Mouse (Mus musculus): ENCODE results near the gene Ano5. TPM values are rescaled to one million over a fixed set of nuclear protein-coding genes. Genes with fewer than 3 reads are reported as not detected.

Gene Ano5
- polyA plus RNA-seq, 1 experiment from 2014 or later, result 0.47 TPM

- no peak for ATAC-seq
- Histone ChIP-seq H3K4me1 (replicated peaks; ENCODE audit: control insufficient read depth, insufficient read depth, low read length) (peaks cover 8% of the 10 kb centered on the region), H3K4me2 (ENCODE audit: low read length) (no peak overlapping the region), H3K9ac (replicated peaks; ENCODE audit: low read depth, low read length) (no peak overlapping the region), H3K9me3 (ENCODE audit: control insufficient read depth, low read length) (no peaks in the 10 kb centered on the region), H3K27me3 (replicated peaks; ENCODE audit: control insufficient read depth, insufficient read depth, low read length) (no peaks in the 10 kb centered on the region; the same call in 1 of the 2 replicates), H3K4me3 (replicated peaks; ENCODE audit: low read length) (no peak overlapping the region), H3K27ac (ENCODE audit: low read length) (no peak overlapping the region; the same call in 1 of the 2 replicates), H3K36me3 (ENCODE audit: control insufficient read depth, insufficient read depth) (no peaks in the 10 kb centered on the region)
Observed at GRCm38 (mm10) chr7:51617941-51618340, 107.1 kb downstream of the Ano5 start.

DNA sequence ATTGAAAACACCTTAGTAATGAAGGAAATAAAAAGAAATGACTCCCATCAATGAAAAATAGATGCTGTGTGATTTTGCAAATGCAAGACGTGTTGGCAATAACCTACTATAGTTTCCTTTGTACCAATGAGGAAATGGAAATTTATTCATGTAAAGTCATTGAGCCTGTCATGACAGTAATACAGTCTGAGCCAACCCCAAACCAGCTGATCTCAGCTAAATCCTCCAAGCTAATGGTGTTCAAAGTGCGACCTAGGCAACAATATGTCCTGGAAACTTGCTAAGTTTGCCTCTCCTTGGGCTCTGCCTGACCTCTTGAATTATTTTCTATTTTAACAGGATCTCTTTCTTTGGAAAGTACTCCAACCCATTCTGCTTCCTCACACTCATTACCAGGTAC is 107.6 kb downstream of the Ano5 start:
- whole genome bisulfite sequencing, result 18% methylated on average over 2 of the region's 2 CpGs
- Histone ChIP-seq H3K27me3 (replicated peaks; ENCODE audit: control insufficient read depth, insufficient read depth, low read length) (no peaks in the 10 kb centered on the region; the same call in 1 of the 2 replicates), H3K4me1 (replicated peaks; ENCODE audit: control insufficient read depth, insufficient read depth, low read length) (peaks cover 8% of the 10 kb centered on the region), H3K36me3 (ENCODE audit: control insufficient read depth, insufficient read depth) (no peaks in the 10 kb centered on the region), H3K9ac (replicated peaks; ENCODE audit: low read depth, low read length) (no peak overlapping the region), H3K27ac (ENCODE audit: low read length) (no peak overlapping the region), H3K4me3 (replicated peaks; ENCODE audit: low read length) (no peak overlapping the region), H3K4me2 (ENCODE audit: low read length) (no peak overlapping the region), H3K9me3 (ENCODE audit: control insufficient read depth, low read length) (no peaks in the 10 kb centered on the region)
- peak; percentile 57 for ATAC-seq

- Histone ChIP-seq H3K27ac (ENCODE audit: low read length) (no peak overlapping the region), H3K4me3 (replicated peaks; ENCODE audit: low read length) (no peak overlapping the region), H3K36me3 (ENCODE audit: control insufficient read depth, insufficient read depth) (no peaks in the 10 kb centered on the region), H3K4me2 (ENCODE audit: low read length) (no peak overlapping the region), H3K9ac (replicated peaks; ENCODE audit: low read depth, low read length) (no peak overlapping the region), H3K27me3 (replicated peaks; ENCODE audit: control insufficient read depth, insufficient read depth, low read length) (peaks cover 6% of the 10 kb centered on the region), H3K4me1 (replicated peaks; ENCODE audit: control insufficient read depth, insufficient read depth, low read length) (peaks cover 8% of the 10 kb centered on the region), H3K9me3 (ENCODE audit: control insufficient read depth, low read length) (no peaks in the 10 kb centered on the region)
- no peak for ATAC-seq
- WGBS, result 39% methylated on average over 1 of the region's 1 CpGs
Observed at GRCm38 (mm10) chr7:51619977-51620376, 109.1 kb downstream of the Ano5 start.

- Histone ChIP-seq H3K4me1 (replicated peaks; ENCODE audit: control insufficient read depth, insufficient read depth, low read length) (peaks cover 16% of the 10 kb centered on the region), H3K4me3 (replicated peaks; ENCODE audit: low read length) (peak within 1 kb of the TSS; percentile 50), H3K27me3 (replicated peaks; ENCODE audit: control insufficient read depth, insufficient read depth, low read length) (peaks cover 10% of the 10 kb centered on the region), H3K9me3 (ENCODE audit: control insufficient read depth, low read length) (no peaks in the 10 kb centered on the region), H3K9ac (replicated peaks; ENCODE audit: low read depth, low read length) (peak within 1 kb of the TSS; percentile 70), H3K27ac (ENCODE audit: low read length) (peak within 1 kb of the TSS; percentile 91), H3K36me3 (ENCODE audit: control insufficient read depth, insufficient read depth) (no peaks in the 10 kb centered on the region), H3K4me2 (ENCODE audit: low read length) (peak within 1 kb of the TSS; percentile 57)
- ATAC-seq, result peak; percentile 22
- WGBS, result under 1% methylated on average over 23 of the region's 23 CpGs
Observed at GRCm38 (mm10) chr7:51621694-51622145, 110.9 kb downstream of the Ano5 start, which contains the start of gene Slc17a6. TSS of gene Slc17a6 (plus strand) at chr7:51622006.

GRCm38 (mm10) chr7:51622196-51622595 is 111.4 kb downstream of the Ano5 start:
- H3K4me1 ChIP-seq (replicated peaks; ENCODE audit: control insufficient read depth, insufficient read depth, low read length), result peaks cover 19% of the 10 kb centered on the region
- H3K9me3 ChIP-seq (ENCODE audit: control insufficient read depth, low read length), result no peaks in the 10 kb centered on the region
- H3K27ac ChIP-seq (ENCODE audit: low read length), result peak overlapping the region; percentile 91
- ATAC-seq, result peak; percentile 23
- peaks cover 10% of the 10 kb centered on the region for H3K27me3 ChIP-seq (replicated peaks; ENCODE audit: control insufficient read depth, insufficient read depth, low read length)
- H3K4me3 ChIP-seq (replicated peaks; ENCODE audit: low read length), result peak overlapping the region; percentile 50
- WGBS, result under 1% methylated on average over 18 of the region's 18 CpGs
- peak overlapping the region; percentile 57 for H3K4me2 ChIP-seq (ENCODE audit: low read length)
- H3K9ac ChIP-seq (replicated peaks; ENCODE audit: low read depth, low read length), result peak overlapping the region; percentile 70
- no peaks in the 10 kb centered on the region for H3K36me3 ChIP-seq (ENCODE audit: control insufficient read depth, insufficient read depth)

- Histone ChIP-seq H3K9me3 (ENCODE audit: control insufficient read depth, low read length) (no peaks in the 10 kb centered on the region), H3K36me3 (ENCODE audit: control insufficient read depth, insufficient read depth) (no peaks in the 10 kb centered on the region), H3K9ac (replicated peaks; ENCODE audit: low read depth, low read length) (peak overlapping the region; percentile 70), H3K4me3 (replicated peaks; ENCODE audit: low read length) (peak overlapping the region; percentile 50), H3K4me2 (ENCODE audit: low read length) (peak overlapping the region; percentile 57), H3K27me3 (replicated peaks; ENCODE audit: control insufficient read depth, insufficient read depth, low read length) (peaks cover 11% of the 10 kb centered on the region), H3K4me1 (replicated peaks; ENCODE audit: control insufficient read depth, insufficient read depth, low read length) (peaks cover 24% of the 10 kb centered on the region), H3K27ac (ENCODE audit: low read length) (peak overlapping the region; percentile 91)
- ATAC-seq, result no peak
- 2% methylated on average over 5 of the region's 5 CpGs for WGBS
Observed at GRCm38 (mm10) chr7:51622666-51623065, 111.8 kb downstream of the Ano5 start.

DNA sequence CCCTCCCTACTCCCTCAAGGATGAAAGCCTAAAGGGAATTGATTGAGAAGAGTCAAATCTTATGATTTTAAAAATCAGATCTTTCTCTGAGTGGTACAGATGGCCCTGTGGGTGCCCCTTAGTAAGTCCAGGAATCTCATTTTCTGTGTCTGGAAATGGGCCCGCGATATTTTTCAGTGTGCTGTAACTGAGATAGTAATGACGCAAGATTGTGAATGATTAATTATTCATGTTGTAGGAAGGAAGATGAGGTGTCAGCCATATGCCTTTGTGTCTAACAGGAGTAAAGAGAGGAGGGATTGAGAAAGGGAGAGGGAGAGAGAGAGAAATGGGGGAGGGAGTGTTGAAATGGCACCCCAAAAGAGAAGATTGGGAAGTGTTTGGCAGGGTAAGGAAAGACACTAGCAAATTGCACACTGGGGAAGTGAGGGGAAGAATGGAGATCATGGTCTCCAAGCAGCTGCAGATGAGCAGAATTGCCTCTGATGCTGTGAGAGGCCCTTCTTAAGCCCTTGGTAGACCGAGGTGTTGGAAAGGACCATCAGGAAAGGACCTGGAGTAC is 113.6 kb downstream of the Ano5 start:
- peaks cover 14% of the 10 kb centered on the region for H3K27me3 ChIP-seq (replicated peaks; ENCODE audit: control insufficient read depth, insufficient read depth, low read length)
- peaks cover 27% of the 10 kb centered on the region for H3K4me1 ChIP-seq (replicated peaks; ENCODE audit: control insufficient read depth, insufficient read depth, low read length)
- no peaks in the 10 kb centered on the region for H3K9me3 ChIP-seq (ENCODE audit: control insufficient read depth, low read length)
- H3K4me2 ChIP-seq (ENCODE audit: low read length), result peak overlapping the region; percentile 50
- H3K36me3 ChIP-seq (ENCODE audit: control insufficient read depth, insufficient read depth), result no peaks in the 10 kb centered on the region
- H3K4me3 ChIP-seq (replicated peaks; ENCODE audit: low read length), result peak overlapping the region; percentile 46
- peak overlapping the region; percentile 71 for H3K27ac ChIP-seq (ENCODE audit: low read length)
- 1% methylated on average over 4 of the region's 4 CpGs for WGBS
- H3K9ac ChIP-seq (replicated peaks; ENCODE audit: low read depth, low read length), result peak overlapping the region; percentile 66
- ATAC-seq, result peak; percentile 62

- no peaks in the 10 kb centered on the region for H3K36me3 ChIP-seq (ENCODE audit: control insufficient read depth, insufficient read depth)
- H3K4me1 ChIP-seq (replicated peaks; ENCODE audit: control insufficient read depth, insufficient read depth, low read length), result peaks cover 27% of the 10 kb centered on the region
- H3K27ac ChIP-seq (ENCODE audit: low read length), result peak overlapping the region; percentile 71
- ATAC-seq, result peak; percentile 6; the same call in 1 of the 2 replicates
- peak overlapping the region; percentile 46 for H3K4me3 ChIP-seq (replicated peaks; ENCODE audit: low read length)
- H3K27me3 ChIP-seq (replicated peaks; ENCODE audit: control insufficient read depth, insufficient read depth, low read length), result peaks cover 16% of the 10 kb centered on the region
- H3K9me3 ChIP-seq (ENCODE audit: control insufficient read depth, low read length), result no peaks in the 10 kb centered on the region
- under 1% methylated on average over 23 of the region's 23 CpGs for WGBS
- H3K4me2 ChIP-seq (ENCODE audit: low read length), result peak overlapping the region; percentile 50
- peak overlapping the region; percentile 66 for H3K9ac ChIP-seq (replicated peaks; ENCODE audit: low read depth, low read length)
Observed at GRCm38 (mm10) chr7:51625161-51625560, 114.3 kb downstream of the Ano5 start.

DNA sequence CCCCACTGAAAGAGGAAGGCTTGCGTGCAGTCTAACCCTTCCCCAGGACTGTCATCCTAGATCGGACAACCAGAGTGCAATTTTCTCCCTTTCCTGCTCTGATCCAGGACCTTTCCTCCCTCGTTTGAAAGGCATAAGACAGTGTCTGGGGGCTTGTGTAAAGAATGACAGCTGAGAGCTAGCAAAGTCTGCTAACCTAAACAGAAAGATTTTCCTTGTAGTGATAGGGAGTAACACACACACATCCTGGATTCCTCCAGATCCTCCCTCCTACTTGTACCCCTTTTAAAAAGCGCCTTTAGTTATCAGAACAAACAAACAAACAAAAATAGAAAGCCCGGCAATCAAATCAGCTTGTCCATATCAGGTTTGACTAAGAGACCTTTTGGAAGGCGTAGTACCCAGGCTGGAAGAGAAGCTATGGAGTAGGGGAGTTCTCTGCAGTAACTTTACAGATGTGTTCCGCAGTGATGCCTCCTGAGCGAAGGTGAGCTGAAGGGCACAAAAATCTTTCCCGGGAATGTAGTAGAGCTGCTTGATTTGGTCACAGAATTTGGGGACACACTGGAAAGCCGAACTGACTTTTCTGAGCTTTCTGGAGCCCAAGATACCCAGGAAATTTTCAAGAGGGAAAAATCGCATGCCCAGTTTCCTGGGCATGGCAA is 114.9 kb downstream of the Ano5 start:
- WGBS, result 6% methylated on average over 11 of the region's 11 CpGs
- Histone ChIP-seq H3K27me3 (replicated peaks; ENCODE audit: control insufficient read depth, insufficient read depth, low read length) (peaks cover 18% of the 10 kb centered on the region), H3K9me3 (ENCODE audit: control insufficient read depth, low read length) (no peaks in the 10 kb centered on the region), H3K36me3 (ENCODE audit: control insufficient read depth, insufficient read depth) (no peaks in the 10 kb centered on the region), H3K27ac (ENCODE audit: low read length) (peak overlapping the region; percentile 71), H3K4me2 (ENCODE audit: low read length) (peak overlapping the region; percentile 50), H3K4me1 (replicated peaks; ENCODE audit: control insufficient read depth, insufficient read depth, low read length) (peaks cover 27% of the 10 kb centered on the region), H3K9ac (replicated peaks; ENCODE audit: low read depth, low read length) (peak overlapping the region; percentile 66), H3K4me3 (replicated peaks; ENCODE audit: low read length) (peak overlapping the region; percentile 46)
- no peak for ATAC-seq

Data from forebrain, embryonic 16.5 days (tissue).